9 mouse cellular contexts compared by ENCODE assay signal in the genomic region with DNA sequence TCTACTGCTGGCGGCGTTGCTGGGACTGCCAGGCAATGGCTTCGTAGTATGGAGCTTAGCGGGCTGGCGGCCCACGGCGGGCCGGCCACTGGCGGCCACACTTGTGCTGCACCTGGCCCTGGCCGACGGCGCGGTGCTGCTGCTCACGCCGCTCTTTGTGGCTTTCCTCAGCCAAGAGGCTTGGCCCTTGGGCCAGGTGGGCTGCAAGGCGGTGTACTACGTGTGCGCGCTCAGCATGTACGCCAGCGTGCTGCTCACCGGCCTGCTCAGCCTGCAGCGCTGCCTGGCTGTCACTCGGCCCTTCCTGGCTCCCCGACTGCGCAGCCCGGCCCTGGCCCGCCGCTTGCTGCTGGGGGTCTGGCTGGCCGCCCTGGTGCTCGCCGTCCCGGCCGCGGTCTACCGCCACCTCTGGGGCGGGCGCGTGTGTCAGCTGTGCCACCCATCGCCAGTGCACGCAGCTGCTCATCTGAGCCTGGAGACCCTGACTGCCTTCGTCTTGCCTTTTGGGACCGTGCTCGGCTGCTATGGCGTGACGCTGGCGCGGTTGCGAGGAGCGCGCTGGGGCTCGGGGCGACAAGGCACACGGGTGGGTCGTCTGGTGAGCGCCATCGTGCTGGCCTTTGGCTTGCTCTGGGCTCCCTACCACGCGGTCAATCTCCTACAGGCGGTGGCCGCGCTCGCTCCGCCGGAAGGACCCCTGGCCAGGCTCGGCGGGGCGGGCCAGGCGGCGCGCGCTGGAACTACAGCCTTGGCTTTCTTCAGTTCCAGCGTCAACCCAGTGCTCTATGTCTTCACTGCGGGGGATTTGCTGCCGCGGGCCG. TPM values are rescaled to one million over a fixed set of nuclear protein-coding genes. Genes with fewer than 3 reads are reported as not detected.
DNase-seq lines count a peak whose midpoint lies in the region; ATAC-seq and TF ChIP-seq lines count a peak whose summit lies in the region.
"Had no signal": no experiment of that assay in that cellular context is flagged by ENCODE, and none has a peak within 500 bp of the region (broad histone marks: within the 10 kb centered on the region; RNA-seq: fewer than 3 reads in every experiment).

No protein-coding gene starts in this region.

- no peak overlapping the region for H3K27ac ChIP-seq in brown adipose tissue, adult 24 weeks (replicated peaks; ENCODE audit: low read depth, low read length)
- peak overlapping the region; percentile 77 for H3K27ac ChIP-seq in forebrain, postnatal 0 days (ENCODE audit: low read depth, low read length)
- H3K27ac ChIP-seq in hindbrain, postnatal 0 days, result peak overlapping the region; percentile 65
- 0 out of 2 replicates have a peak overlapping the region, but pooled peaks have one; percentile 6 for H3K27ac ChIP-seq in liver, embryonic 11.5 days (ENCODE audit: low read depth, low read length)
- H3K27ac ChIP-seq in neural tube, embryonic 12.5 days, result no peak overlapping the region

- H3K4me1 ChIP-seq in brown adipose tissue, adult 24 weeks (ENCODE audit: control insufficient read depth, insufficient read depth, insufficient read length, low read length), result no peaks in the 10 kb centered on the region
- no peaks in the 10 kb centered on the region; the same call in 1 of the 2 replicates for H3K4me1 ChIP-seq in forebrain, postnatal 0 days (ENCODE audit: insufficient read depth)
- H3K4me1 ChIP-seq in hindbrain, postnatal 0 days (ENCODE audit: insufficient read depth, low read length), result peaks cover 7% of the 10 kb centered on the region; the same call in 1 of the 2 replicates
- peaks cover 22% of the 10 kb centered on the region for H3K4me1 ChIP-seq in liver, embryonic 11.5 days (replicated peaks; ENCODE audit: control insufficient read depth, insufficient read depth, low read length)
- peaks cover 7% of the 10 kb centered on the region; the same call in 1 of the 2 replicates for H3K4me1 ChIP-seq in neural tube, embryonic 12.5 days

- no peaks in the 10 kb centered on the region for H3K9me3 ChIP-seq in forebrain, postnatal 0 days (ENCODE audit: low read length)
- no peaks in the 10 kb centered on the region for H3K9me3 ChIP-seq in hindbrain, postnatal 0 days (ENCODE audit: low read length)
- no peaks in the 10 kb centered on the region for H3K9me3 ChIP-seq in liver, embryonic 11.5 days (ENCODE audit: control insufficient read depth, low read length)
- H3K9me3 ChIP-seq in neural tube, embryonic 12.5 days, result no peaks in the 10 kb centered on the region

- intact Hi-C loops in left cerebral cortex, postnatal 14 days (cut with DNase I), result no loop called here

- WGBS in forebrain, postnatal 0 days, result 2% methylated on average over 77 of the region's 77 CpGs
- 1% methylated on average over 74 of the region's 77 CpGs for WGBS in hindbrain, postnatal 0 days
- 1% methylated on average over 77 of the region's 77 CpGs for WGBS in liver, embryonic 11.5 days
- 1% methylated on average over 77 of the region's 77 CpGs for WGBS in neural tube, embryonic 12.5 days

- peak; percentile 86 for ATAC-seq in forebrain, postnatal 0 days
- peak; percentile 75 for ATAC-seq in hindbrain, postnatal 0 days
- peak; percentile 42 for ATAC-seq in liver, embryonic 11.5 days (replicated peaks; ENCODE audit: low FRiP score)
- peak; percentile 71 for ATAC-seq in neural tube, embryonic 12.5 days (ENCODE audit: low FRiP score, low read depth)
- no peak for ATAC-seq in activated CD4-positive, CD25-positive, alpha-beta regulatory T cell, adult 4 months

- peak overlapping the region; percentile 84 for H3K9ac ChIP-seq in forebrain, postnatal 0 days
- peak overlapping the region; percentile 65 for H3K9ac ChIP-seq in hindbrain, postnatal 0 days (replicated peaks; ENCODE audit: low read length)
- peak overlapping the region; percentile 62 for H3K9ac ChIP-seq in liver, embryonic 11.5 days (ENCODE audit: low read depth, low read length)
- H3K9ac ChIP-seq in neural tube, embryonic 12.5 days, result peak overlapping the region; percentile 64

- DNase-seq in left cerebral cortex, postnatal 14 days (ENCODE audit: low spot score in 2 of 2), result peak; percentile 42 to 60
- DNase-seq in left cerebral cortex, adult 11 months (ENCODE audit: low spot score), result no peak
- DNase-seq in forebrain, postnatal 0 days, result peak; percentile 76
- DNase-seq in hindbrain, postnatal 0 days (ENCODE audit: low spot score), result peak; percentile 66
- peak; percentile 79 for DNase-seq in liver, embryonic 11.5 days (ENCODE audit: low spot score)

- H3K27me3 ChIP-seq in forebrain, postnatal 0 days (ENCODE audit: insufficient read depth, low read length), result peaks cover 10% of the 10 kb centered on the region
- peaks cover 6% of the 10 kb centered on the region for H3K27me3 ChIP-seq in hindbrain, postnatal 0 days (ENCODE audit: insufficient read depth, low read length)
- peaks cover 28% of the 10 kb centered on the region for H3K27me3 ChIP-seq in liver, embryonic 11.5 days (replicated peaks; ENCODE audit: control insufficient read depth, insufficient read depth, low read length)
- peaks cover 63% of the 10 kb centered on the region for H3K27me3 ChIP-seq in neural tube, embryonic 12.5 days (replicated peaks)

- peak overlapping the region; percentile 61 for H3K4me3 ChIP-seq in brown adipose tissue, adult 24 weeks (ENCODE audit: insufficient read depth, low read depth, low read length)
- H3K4me3 ChIP-seq in forebrain, postnatal 0 days (ENCODE audit: low read depth, low read length), result peak overlapping the region; percentile 50
- H3K4me3 ChIP-seq in hindbrain, postnatal 0 days (ENCODE audit: low read length), result peak overlapping the region; percentile 47
- peak overlapping the region; percentile 53 for H3K4me3 ChIP-seq in liver, embryonic 11.5 days (ENCODE audit: low read depth, low read length)
- H3K4me3 ChIP-seq in neural tube, embryonic 12.5 days, result peak overlapping the region; percentile 52

- H3K36me3 ChIP-seq in forebrain, postnatal 0 days (ENCODE audit: insufficient read depth), result no peaks in the 10 kb centered on the region
- no peaks in the 10 kb centered on the region for H3K36me3 ChIP-seq in hindbrain, postnatal 0 days (ENCODE audit: insufficient read depth, low read length)
- H3K36me3 ChIP-seq in liver, embryonic 11.5 days (ENCODE audit: control insufficient read depth, insufficient read depth, low read length), result no peaks in the 10 kb centered on the region
- no peaks in the 10 kb centered on the region for H3K36me3 ChIP-seq in neural tube, embryonic 12.5 days

- H3K4me2 ChIP-seq in forebrain, postnatal 0 days (ENCODE audit: low read depth), result peak overlapping the region; percentile 96
- H3K4me2 ChIP-seq in hindbrain, postnatal 0 days (ENCODE audit: low read depth, low read length), result peak overlapping the region; percentile 86
- peak overlapping the region; percentile 89 for H3K4me2 ChIP-seq in liver, embryonic 11.5 days
- H3K4me2 ChIP-seq in neural tube, embryonic 12.5 days (replicated peaks), result peak overlapping the region; percentile 86

- TF ChIP-seq CTCF in forebrain, postnatal 0 days (IDR thresholded peaks at IDR 0.05; ENCODE audit: low read depth), result peak; percentile 67
- TF ChIP-seq CTCF in hindbrain, postnatal 0 days (IDR thresholded peaks at IDR 0.05; ENCODE audit: low read depth), result peak; percentile 16; the same call in 1 of the 2 replicates

RNA-seq across cellular contexts. Expression of a gene that starts 1.0 kb away (rescaled TPM):
- total RNA-seq in left cerebral cortex, postnatal 14 days (2021), result under 1 TPM; 0.22 to 0.42 TPM
- not detected in 2 replicates for polyA plus RNA-seq in brown adipose tissue, adult 24 weeks (2012; ENCODE audit: insufficient read depth, insufficient read length, missing spikeins)
- total RNA-seq in forebrain, postnatal 0 days (2014; rRNA removed), result 0.38 TPM in 2 replicates
- polyA plus RNA-seq in forebrain, postnatal 0 days (2015; fragmentation: Nextera tagmentation; extraction: Ambion mirVana), result 0.65 and 1.1 TPM in 2 replicates
- total RNA-seq in hindbrain, postnatal 0 days (2014; rRNA removed), result 0.16 and 0.32 TPM in 2 replicates
- 0.69 and 0.78 TPM in 2 replicates for polyA plus RNA-seq in hindbrain, postnatal 0 days (2015; fragmentation: Nextera tagmentation; extraction: Ambion mirVana)
- polyA plus RNA-seq in liver, embryonic 11.5 days (2014; fragmentation: Nextera tagmentation; extraction: Ambion mirVana), result 1.5 and 1.8 TPM in 2 replicates
- 0.37 and 0.52 TPM in 2 replicates for polyA plus RNA-seq in neural tube, embryonic 12.5 days (2016; fragmentation: Nextera tagmentation; extraction: Ambion mirVana)
- polyA plus RNA-seq in activated CD4-positive, CD25-positive, alpha-beta regulatory T cell, adult 4 months (2017; shearing (Covaris generic)), result under 1 TPM in 1 of 2 experiments, not detected in 1; 0.40 TPM

RNA-seq across cellular contexts. Expression of a gene that starts 3.6 kb away (rescaled TPM):
- total RNA-seq in left cerebral cortex, postnatal 14 days (2021), result under 1 TPM; 0.24 to 0.40 TPM
- not detected in 2 replicates for polyA plus RNA-seq in brown adipose tissue, adult 24 weeks (2012; ENCODE audit: insufficient read depth, insufficient read length, missing spikeins)
- 0.38 and 0.48 TPM in 2 replicates for total RNA-seq in forebrain, postnatal 0 days (2014; rRNA removed)
- polyA plus RNA-seq in forebrain, postnatal 0 days (2015; fragmentation: Nextera tagmentation; extraction: Ambion mirVana), result 0.90 and 0.99 TPM in 2 replicates
- 0.43 and 0.52 TPM in 2 replicates for total RNA-seq in hindbrain, postnatal 0 days (2014; rRNA removed)
- 0.64 and 0.71 TPM in 2 replicates for polyA plus RNA-seq in hindbrain, postnatal 0 days (2015; fragmentation: Nextera tagmentation; extraction: Ambion mirVana)
- 1.6 and 1.9 TPM in 2 replicates for polyA plus RNA-seq in liver, embryonic 11.5 days (2014; fragmentation: Nextera tagmentation; extraction: Ambion mirVana)
- 0.23 and 0.37 TPM in 2 replicates for polyA plus RNA-seq in neural tube, embryonic 12.5 days (2016; fragmentation: Nextera tagmentation; extraction: Ambion mirVana)
- 1 to 10 TPM; 2.5 to 5.6 TPM for polyA plus RNA-seq in activated CD4-positive, CD25-positive, alpha-beta regulatory T cell, adult 4 months (2017; shearing (Covaris generic))

RNA-seq across cellular contexts. Expression of a gene that starts 4.0 kb away (rescaled TPM):
- total RNA-seq in left cerebral cortex, postnatal 14 days (2021), result under 1 TPM; 0.68 to 0.93 TPM
- polyA plus RNA-seq in brown adipose tissue, adult 24 weeks (2012; ENCODE audit: insufficient read depth, insufficient read length, missing spikeins), result 16.3 and 27.9 TPM in 2 replicates
- 0.23 and 0.43 TPM in 2 replicates for total RNA-seq in forebrain, postnatal 0 days (2014; rRNA removed)
- polyA plus RNA-seq in forebrain, postnatal 0 days (2015; fragmentation: Nextera tagmentation; extraction: Ambion mirVana), result 0.20 and 0.54 TPM in 2 replicates
- total RNA-seq in hindbrain, postnatal 0 days (2014; rRNA removed), result 1.9 TPM in 1 of 2 replicates, not detected in the other
- 0.75 and 0.81 TPM in 2 replicates for polyA plus RNA-seq in hindbrain, postnatal 0 days (2015; fragmentation: Nextera tagmentation; extraction: Ambion mirVana)
- polyA plus RNA-seq in liver, embryonic 11.5 days (2014; fragmentation: Nextera tagmentation; extraction: Ambion mirVana), result 8.9 and 9.1 TPM in 2 replicates
- 0.30 TPM in 1 of 2 replicates, not detected in the other for polyA plus RNA-seq in neural tube, embryonic 12.5 days (2016; fragmentation: Nextera tagmentation; extraction: Ambion mirVana)
- polyA plus RNA-seq in activated CD4-positive, CD25-positive, alpha-beta regulatory T cell, adult 4 months (2017; shearing (Covaris generic)), result not detected
- total RNA-seq: neutrophil, adult 5-6 weeks had no signal

RNA-seq across cellular contexts. Expression of a gene that starts 16.7 kb away (rescaled TPM):
- total RNA-seq in left cerebral cortex, postnatal 14 days (2021), result 10 to 100 TPM; 13.4 to 13.9 TPM
- polyA plus RNA-seq in brown adipose tissue, adult 24 weeks (2012; ENCODE audit: insufficient read depth, insufficient read length, missing spikeins), result 4.8 and 5.5 TPM in 2 replicates
- 23.3 and 34.7 TPM in 2 replicates for total RNA-seq in forebrain, postnatal 0 days (2014; rRNA removed)
- 21.4 and 25.6 TPM in 2 replicates for polyA plus RNA-seq in forebrain, postnatal 0 days (2015; fragmentation: Nextera tagmentation; extraction: Ambion mirVana)
- 19.9 and 28.9 TPM in 2 replicates for total RNA-seq in hindbrain, postnatal 0 days (2014; rRNA removed)
- polyA plus RNA-seq in hindbrain, postnatal 0 days (2015; fragmentation: Nextera tagmentation; extraction: Ambion mirVana), result 23.0 and 23.5 TPM in 2 replicates
- polyA plus RNA-seq in liver, embryonic 11.5 days (2014; fragmentation: Nextera tagmentation; extraction: Ambion mirVana), result 70.6 and 76.1 TPM in 2 replicates
- polyA plus RNA-seq in neural tube, embryonic 12.5 days (2016; fragmentation: Nextera tagmentation; extraction: Ambion mirVana), result 44.2 and 47.0 TPM in 2 replicates
- 1 to 10 TPM; 6.0 to 8.2 TPM for polyA plus RNA-seq in activated CD4-positive, CD25-positive, alpha-beta regulatory T cell, adult 4 months (2017; shearing (Covaris generic))

RNA-seq across cellular contexts. Expression of a gene that starts 16.7 kb away (rescaled TPM):
- 100 to 1,000 TPM in 1 of 2 experiments, 10 to 100 TPM in 1; 99.8 to 104 TPM for total RNA-seq in left cerebral cortex, postnatal 14 days (2021)
- polyA plus RNA-seq in brown adipose tissue, adult 24 weeks (2012; ENCODE audit: insufficient read depth, insufficient read length, missing spikeins), result 58.8 and 101 TPM in 2 replicates
- 70.4 and 83.8 TPM in 2 replicates for total RNA-seq in forebrain, postnatal 0 days (2014; rRNA removed)
- 83.3 and 86.0 TPM in 2 replicates for polyA plus RNA-seq in forebrain, postnatal 0 days (2015; fragmentation: Nextera tagmentation; extraction: Ambion mirVana)
- total RNA-seq in hindbrain, postnatal 0 days (2014; rRNA removed), result 62.0 and 69.2 TPM in 2 replicates
- polyA plus RNA-seq in hindbrain, postnatal 0 days (2015; fragmentation: Nextera tagmentation; extraction: Ambion mirVana), result 86.0 and 88.3 TPM in 2 replicates
- 48.8 and 53.9 TPM in 2 replicates for polyA plus RNA-seq in liver, embryonic 11.5 days (2014; fragmentation: Nextera tagmentation; extraction: Ambion mirVana)
- polyA plus RNA-seq in neural tube, embryonic 12.5 days (2016; fragmentation: Nextera tagmentation; extraction: Ambion mirVana), result 74.1 and 81.8 TPM in 2 replicates
- polyA plus RNA-seq in activated CD4-positive, CD25-positive, alpha-beta regulatory T cell, adult 4 months (2017; shearing (Covaris generic)), result 10 to 100 TPM; 46.4 to 48.9 TPM

Comparison
In these comparisons a context has a peak if more than half of its experiments do, and no peak if none do; other contexts are left out.
1. H3K27ac ChIP-seq: peak in forebrain, postnatal 0 days (single experiment), hindbrain, postnatal 0 days (single experiment) and liver, embryonic 11.5 days (single experiment); none in brown adipose tissue, adult 24 weeks (single experiment) and neural tube, embryonic 12.5 days (single experiment).
2. Peak in every context shown above with its lines, with median percentiles within 50 percentile points of each other: H3K4me3 ChIP-seq, H3K4me2 ChIP-seq and H3K9ac ChIP-seq.